Mouse (Mus musculus) liver, postnatal 0 days (tissue): Measurements from ENCODE around the gene Myo1b. TPM values are rescaled to one million over a fixed set of nuclear protein-coding genes. Genes with fewer than 3 reads are reported as not detected.

ENCODE experiments used
- ATAC-seq: fragments of 200-750 bp; cut with Nextera tagmentation; 2 replicates; pipeline ENCODE4 v1.8.0; 2017; ENCODE audit warnings: mild to moderate bottlenecking, moderate library complexity
- DNase-seq: peaks from one replicate; pipeline ENCODE4 v3.0.0-alpha.2; 2016
- H3K27ac ChIP-seq: fragments of 300-500 bp; sonication (generic); 2 replicates; pipeline ENCODE4 v1.5.1; 2014; ENCODE audit warnings: antibody characterized with exemption, moderate library complexity, mild to moderate bottlenecking, low read depth
- H3K27me3 ChIP-seq: fragments of 300-500 bp; sonication (generic); 2 replicates; pipeline ENCODE4 v1.6.1; 2014; ENCODE audit warnings: low read length, control low read depth, mixed read lengths; ENCODE audit not compliant: insufficient read depth
- H3K36me3 ChIP-seq: fragments of 300-500 bp; sonication (generic); replicated peaks from 2 replicates; pipeline ENCODE4 v1.6.1; 2014; ENCODE audit warnings: mild to moderate bottlenecking, control low read depth, low read length, moderate library complexity, mixed read lengths; ENCODE audit not compliant: insufficient read depth
- H3K4me1 ChIP-seq: fragments of 300-500 bp; sonication (generic); 2 replicates; pipeline ENCODE4 v1.6.1; 2014; ENCODE audit warnings: antibody characterized with exemption, mild to moderate bottlenecking, control low read depth; ENCODE audit not compliant: insufficient read depth
- H3K4me2 ChIP-seq: fragments of 300-500 bp; sonication (generic); 2 replicates; pipeline ENCODE4 v1.6.1; 2014; ENCODE audit warnings: low read depth, mild to moderate bottlenecking, low read length, moderate library complexity, mixed read lengths
- H3K4me3 ChIP-seq: fragments of 300-500 bp; sonication (generic); 2 replicates; pipeline ENCODE4 v1.5.1; 2014; ENCODE audit warnings: low read depth, low read length
- H3K9ac ChIP-seq: fragments of 300-500 bp; sonication (generic); replicated peaks from 2 replicates; pipeline ENCODE4 v1.6.1; 2014; ENCODE audit warnings: mild to moderate bottlenecking, moderate library complexity
- H3K9me3 ChIP-seq: fragments of 300-500 bp; sonication (generic); 2 replicates; pipeline ENCODE4 v1.6.1; 2016; ENCODE audit warnings: mild to moderate bottlenecking, control low read depth, low read length, mixed read lengths
- CTCF ChIP-seq: sonication (generic); IDR thresholded peaks from 2 replicates; pipeline ENCODE4 v1.5.1; 2016; ENCODE audit warnings: antibody characterized with exemption, low read depth
- EP300 ChIP-seq: IDR thresholded peaks from 2 replicates; pipeline ENCODE4 v1.6.1; 2016; ENCODE audit warnings: antibody characterized with exemption, low read depth, mild to moderate bottlenecking
- WGBS: fragments of 180-500 bp; shearing (Covaris S2); extraction: QIAGEN DNeasy Blood & Tissue Kit; methylation state at CpG from one replicate; pipeline ENCODE4 v1.1.7; 2014; ENCODE audit not compliant: insufficient replicate concordance; 5-methylcytosine and 5-hydroxymethylcytosine counted together
- polyA plus RNA-seq: library from polyadenylated mRNA; unstranded; fragments of >200 nt; fragmentation: Nextera tagmentation; extraction: Ambion mirVana; gene quantifications from 2 replicates; pipeline ENCODE4 v1.2.1, GENCODE M21; 2015

Myo1b gene
- polyA plus RNA-seq, 1 experiment from 2014 or later: 10.7 TPM

DNA sequence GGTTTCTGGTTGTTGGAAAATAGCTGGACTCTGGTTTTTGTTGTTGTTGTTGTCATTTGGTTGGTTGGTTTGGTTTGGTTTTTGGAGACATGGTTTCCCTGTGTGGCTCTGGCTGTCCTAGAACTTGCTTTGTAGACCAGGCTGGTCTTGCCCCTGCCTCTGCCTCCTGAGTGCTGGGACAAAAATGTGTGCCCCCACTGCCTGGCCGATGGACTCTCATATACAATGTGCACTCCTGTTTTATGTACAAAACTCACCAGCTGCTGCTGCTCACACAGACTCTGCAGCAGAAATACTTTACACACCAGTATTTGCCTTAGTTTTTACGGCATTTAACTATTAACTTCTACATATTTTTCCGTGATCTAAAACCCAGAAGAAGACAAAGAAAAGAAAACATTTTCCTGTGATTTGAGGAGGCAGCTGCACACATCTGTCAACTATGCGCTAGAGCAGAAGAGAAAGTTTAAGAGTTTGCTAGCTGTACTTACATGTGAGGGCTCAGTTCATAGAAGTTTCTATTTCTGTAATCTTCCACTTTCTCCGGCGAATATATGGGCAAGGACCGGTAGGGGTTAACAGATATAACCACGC lies 52.9 kb downstream of the Myo1b start:
- Histone ChIP-seq H3K4me3 (no peak overlapping the region), H3K9me3 (no peaks in the 10 kb centered on the region), H3K27me3 (no peaks in the 10 kb centered on the region), H3K27ac (no peak overlapping the region), H3K36me3 (0 out of 2 replicates have a peak, but pooled peaks cover 2% of the 10 kb centered on the region), H3K4me2 (no peak overlapping the region), H3K4me1 (peaks cover 3% of the 10 kb centered on the region; the same call in 1 of the 2 replicates), H3K9ac (no peak overlapping the region)
- DNase-seq (no peak), ATAC-seq (no peak)
- TF ChIP-seq EP300: no peak
- TF ChIP-seq CTCF: no peak
- WGBS: 78% methylated on average over 8 of the region's 8 CpGs

DNA sequence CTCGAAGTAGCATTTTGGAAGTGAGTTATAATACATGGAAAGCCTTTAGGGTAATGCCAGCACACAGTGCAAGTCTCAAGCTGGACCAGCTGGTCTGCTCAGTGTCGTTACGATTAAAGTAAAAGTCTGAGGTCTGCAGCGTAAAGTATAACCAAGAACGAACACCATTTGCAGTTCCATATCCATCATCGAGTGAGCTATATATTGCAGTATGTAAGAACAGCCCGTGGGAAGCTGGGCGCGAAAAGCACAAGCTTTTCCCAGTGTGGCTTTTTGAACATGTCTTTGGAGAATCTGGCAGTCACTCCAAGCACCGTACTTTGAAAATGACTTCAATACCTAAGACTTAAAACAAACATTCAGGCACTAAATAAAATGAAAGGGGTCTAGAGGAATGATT lies 55.0 kb downstream of the Myo1b start:
- ATAC-seq: no peak
- Histone ChIP-seq H3K36me3 (0 out of 2 replicates have a peak, but pooled peaks cover 2% of the 10 kb centered on the region), H3K4me2 (no peak overlapping the region), H3K4me3 (no peak overlapping the region), H3K27ac (no peak overlapping the region), H3K9ac (no peak overlapping the region), H3K9me3 (no peaks in the 10 kb centered on the region), H3K4me1 (peaks cover 7% of the 10 kb centered on the region; the same call in 1 of the 2 replicates), H3K27me3 (no peaks in the 10 kb centered on the region)
- no peak for TF ChIP-seq CTCF
- DNase-seq: no peak
- WGBS: 91% methylated on average over 10 of the region's 10 CpGs

DNA sequence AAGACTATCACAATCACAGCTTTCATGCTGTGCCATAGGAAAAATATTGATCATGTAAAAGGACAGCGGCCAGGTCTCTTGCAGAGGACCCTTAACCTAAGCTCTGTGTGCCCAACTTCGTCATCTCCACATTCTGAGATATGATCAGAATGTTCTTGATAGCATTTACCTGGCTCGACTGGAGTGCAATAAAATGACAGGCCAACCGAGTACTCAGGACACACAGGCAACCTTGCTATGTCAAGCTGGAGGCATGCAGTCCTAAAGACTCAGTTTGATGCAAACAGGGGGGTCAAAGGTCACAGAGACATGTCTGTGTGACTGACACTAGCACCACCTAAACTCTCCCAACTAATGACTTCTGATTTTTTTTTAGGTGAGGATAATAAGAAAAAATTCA lies 58.9 kb downstream of the Myo1b start:
- DNase-seq: no peak

DNA sequence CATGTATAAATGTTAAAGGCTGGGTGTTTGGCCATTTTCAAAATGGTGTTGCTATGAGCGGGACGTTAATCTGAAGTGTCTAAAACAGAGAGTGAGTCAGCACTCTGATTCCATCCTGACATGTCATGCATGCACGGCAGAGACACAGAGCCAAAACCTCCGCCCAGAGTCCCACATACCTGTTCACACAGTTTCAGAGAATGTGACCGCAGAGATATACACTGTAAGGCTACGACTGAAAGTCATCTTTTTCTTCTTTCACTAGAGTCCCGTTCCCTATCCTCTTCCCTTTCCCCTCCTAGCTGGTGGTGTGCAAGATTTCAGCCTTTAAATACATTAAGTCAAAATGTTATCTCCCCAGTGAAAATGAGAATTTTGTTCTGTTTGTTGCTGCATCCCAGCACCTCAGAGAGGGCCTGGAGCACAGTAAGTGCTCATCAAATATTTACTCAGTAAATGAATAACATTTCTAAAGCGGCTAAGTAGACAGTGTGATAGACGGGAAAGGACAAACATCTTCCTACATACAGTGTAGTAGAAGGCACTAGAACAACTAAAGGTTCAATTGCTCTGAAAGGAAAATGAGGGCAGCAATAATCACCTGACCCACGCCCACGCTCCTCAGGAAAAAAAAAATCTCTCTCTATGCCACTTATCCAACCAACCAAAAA lies 59.5 kb downstream of the Myo1b start:
- Histone ChIP-seq H3K27ac (peak overlapping the region; percentile 77), H3K36me3 (no peaks in the 10 kb centered on the region), H3K27me3 (no peaks in the 10 kb centered on the region), H3K4me1 (peaks cover 9% of the 10 kb centered on the region), H3K9me3 (no peaks in the 10 kb centered on the region), H3K9ac (no peak overlapping the region), H3K4me3 (no peak overlapping the region), H3K4me2 (peak overlapping the region; percentile 4; the same call in 1 of the 2 replicates)
- WGBS: 49% methylated on average over 11 of the region's 11 CpGs
- ATAC-seq (peak; percentile 81), DNase-seq (no peak)
- TF ChIP-seq EP300 (no peak), CTCF (no peak)

More for the DNA sequence above, 58.9 kb downstream of the Myo1b start:
- 61% methylated on average over 4 of the region's 4 CpGs for WGBS
- Histone ChIP-seq H3K4me2 (0 out of 2 replicates have a peak overlapping the region, but pooled peaks have one; percentile 4), H3K36me3 (no peaks in the 10 kb centered on the region), H3K4me3 (no peak overlapping the region), H3K27ac (peak overlapping the region; percentile 77), H3K9ac (no peak overlapping the region), H3K9me3 (no peaks in the 10 kb centered on the region), H3K27me3 (no peaks in the 10 kb centered on the region), H3K4me1 (peaks cover 9% of the 10 kb centered on the region)
- peak; percentile 57 for ATAC-seq
- TF ChIP-seq CTCF: no peak
- no peak for TF ChIP-seq EP300

DNA sequence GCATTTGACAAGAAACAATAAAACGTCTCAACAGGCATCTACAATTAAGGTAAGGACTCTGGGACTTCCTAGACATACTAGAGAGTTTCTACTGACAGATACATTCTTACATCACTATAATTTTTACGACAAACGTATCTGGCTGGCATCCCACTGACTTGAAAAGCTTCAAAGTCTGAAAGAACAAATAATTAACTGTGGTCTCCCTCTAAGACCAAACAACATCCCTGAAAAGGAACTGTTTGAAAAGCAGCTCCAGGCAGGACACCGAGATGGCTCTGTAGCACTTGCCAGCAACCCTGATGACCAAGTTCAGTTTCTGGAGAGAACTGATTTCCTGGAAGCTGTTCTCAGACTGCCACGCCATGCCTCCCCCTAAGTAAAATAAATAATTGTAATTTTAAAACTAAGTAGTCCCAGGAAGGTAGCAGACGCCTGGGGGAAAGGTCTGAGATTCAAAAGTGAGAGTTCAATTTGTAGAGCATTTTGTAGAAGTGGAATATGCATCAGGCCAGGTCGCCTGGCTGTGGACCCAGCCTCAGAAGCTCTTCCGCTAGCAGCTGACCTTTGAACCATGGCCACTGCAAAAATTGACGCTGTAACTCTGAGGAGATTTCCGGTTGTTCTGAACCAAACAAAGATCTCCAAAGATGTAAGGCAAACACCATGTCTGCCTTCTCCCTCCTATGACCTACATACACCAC lies 60.2 kb downstream of the Myo1b start:
- Histone ChIP-seq H3K9ac (no peak overlapping the region), H3K4me3 (no peak overlapping the region), H3K4me2 (peak overlapping the region; percentile 4; the same call in 1 of the 2 replicates), H3K27ac (peak overlapping the region; percentile 77), H3K4me1 (peaks cover 9% of the 10 kb centered on the region), H3K9me3 (no peaks in the 10 kb centered on the region), H3K36me3 (no peaks in the 10 kb centered on the region), H3K27me3 (no peaks in the 10 kb centered on the region)
- DNase-seq (no peak), ATAC-seq (peak; percentile 61)
- WGBS: 47% methylated on average over 10 of the region's 10 CpGs
- no peak for TF ChIP-seq EP300
- TF ChIP-seq CTCF: no peak

DNA sequence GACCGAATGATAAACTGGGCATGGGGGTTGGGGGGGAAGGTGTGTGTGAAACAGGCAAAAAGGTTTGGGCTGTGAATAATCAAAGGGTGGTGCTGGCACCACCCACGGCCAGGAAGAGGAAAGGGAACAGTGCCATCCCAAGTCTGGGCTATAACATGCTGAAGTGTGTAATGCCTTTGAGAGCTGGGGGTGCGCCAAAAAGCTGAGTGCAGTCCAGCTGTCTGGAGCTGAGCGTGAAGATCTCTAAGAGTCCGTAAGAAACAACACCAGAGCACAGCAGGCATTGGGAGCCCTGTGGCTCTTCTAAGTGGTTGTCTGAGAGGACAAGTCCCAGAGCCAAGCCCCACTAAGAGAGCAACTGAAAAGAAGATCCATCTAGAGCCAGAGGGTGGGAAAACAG lies 63.6 kb downstream of the Myo1b start:
- H3K27ac ChIP-seq: no peak overlapping the region
- no peaks in the 10 kb centered on the region for H3K27me3 ChIP-seq
- no peak overlapping the region for H3K4me2 ChIP-seq
- no peak overlapping the region for H3K4me3 ChIP-seq
- H3K9ac ChIP-seq: no peak overlapping the region
- no peak for TF ChIP-seq EP300
- no peaks in the 10 kb centered on the region for H3K36me3 ChIP-seq
- H3K9me3 ChIP-seq: no peaks in the 10 kb centered on the region
- peaks cover 20% of the 10 kb centered on the region for H3K4me1 ChIP-seq
- DNase-seq (no peak), ATAC-seq (no peak)
- WGBS: 74% methylated on average over 5 of the region's 5 CpGs
